Mouse (Mus musculus): ENCODE data around the gene Nipal1.

Gene Nipal1

DNA sequence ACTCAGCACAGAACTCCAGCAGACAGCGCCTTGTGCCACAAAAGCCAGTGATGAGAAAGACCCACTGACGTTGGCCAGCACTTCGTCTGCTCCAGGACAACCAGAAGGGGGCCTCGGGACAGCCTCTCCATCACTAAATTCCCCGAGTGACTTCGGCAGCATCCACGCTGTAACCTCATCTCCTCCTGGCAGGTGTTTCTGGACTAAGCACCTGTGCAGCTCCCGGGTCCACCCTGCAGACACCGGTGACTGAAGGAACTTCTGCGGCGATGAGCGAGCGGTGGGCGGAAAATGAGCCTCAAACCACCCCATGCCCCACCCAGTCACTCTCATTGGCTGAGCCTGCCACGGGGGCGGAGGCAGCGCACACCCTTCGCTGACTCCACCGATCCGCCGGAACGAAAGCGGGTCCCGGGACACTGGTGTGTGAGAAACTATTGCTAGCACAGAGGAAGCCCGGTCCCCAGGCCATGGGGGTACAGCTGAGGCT, at the start of gene Nipal1:
Nipal1 (plus strand) TSS at position 378 of the 490 bp plus-strand sequence.
- DNase-seq = no peak

GRCm38 (mm10) chr5:72601006-72601405, 46.6 kb upstream of the Nipal1 start:
- peak; percentile 12 to 18 for DNase-seq

- DNase-seq = no peak
These were observed 44.5 kb upstream of the Nipal1 start for GRCm38 (mm10) chr5:72603138-72603537.

GRCm38 (mm10) chr5:72617413-72617812, 30.2 kb upstream of the Nipal1 start:
- DNase-seq = no peak

- no peak for DNase-seq
These were observed 26.6 kb upstream of the Nipal1 start for GRCm38 (mm10) chr5:72621022-72621421.

DNA sequence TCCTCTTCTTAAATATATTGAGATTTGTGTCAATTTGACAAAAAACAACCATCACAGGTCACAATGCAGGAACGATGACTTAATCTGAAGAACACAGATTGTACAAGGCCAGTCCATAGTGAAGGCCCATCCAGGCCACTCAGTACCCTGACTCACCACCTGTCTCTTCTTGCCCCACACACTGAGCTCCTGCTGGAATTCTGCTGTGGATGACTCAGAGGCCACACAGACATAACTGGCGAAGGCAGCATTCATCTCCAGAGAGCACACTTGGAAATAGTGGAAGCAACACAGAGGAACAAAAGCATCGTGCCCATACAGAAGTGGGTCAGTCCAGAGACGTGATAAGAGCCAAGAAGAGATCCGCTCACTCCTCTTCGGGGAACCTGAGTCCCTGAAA, 17.6 kb upstream of the Nipal1 start:
- no peak for DNase-seq

GRCm38 (mm10) chr5:72634791-72635271, 12.8 kb upstream of the Nipal1 start:
- DNase-seq = no peak

- DNase-seq = no peak
These were observed 11.5 kb upstream of the Nipal1 start for GRCm38 (mm10) chr5:72636122-72636521.

GRCm38 (mm10) chr5:72636576-72636975, 11.0 kb upstream of the Nipal1 start:
- no peak for DNase-seq

DNA sequence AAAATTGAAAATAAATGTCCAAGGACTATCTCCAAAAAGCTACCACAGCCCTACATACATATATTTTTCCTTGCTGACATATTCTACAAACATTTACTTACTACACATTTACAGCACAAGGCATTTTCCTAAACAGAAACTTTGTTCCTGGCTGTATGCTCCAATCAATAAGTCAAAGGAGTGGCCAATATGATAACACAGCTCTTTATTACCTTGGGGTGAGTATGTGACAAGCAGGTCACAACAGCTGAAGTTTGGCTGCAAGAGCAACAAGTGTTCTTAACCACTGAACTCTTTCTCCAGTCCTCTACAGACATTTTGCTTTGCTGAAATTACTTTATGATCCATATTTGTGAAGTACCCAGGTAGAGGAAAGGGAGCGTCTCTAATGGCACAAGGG, 7.5 kb upstream of the Nipal1 start:
- DNase-seq = no peak

- no peak for DNase-seq
These were observed 3.9 kb upstream of the Nipal1 start for GRCm38 (mm10) chr5:72643655-72644054.

- DNase-seq = no peak
These were observed 3.4 kb upstream of the Nipal1 start, which contains the start of gene Cnga1 for GRCm38 (mm10) chr5:72644175-72644574. TSS of gene Cnga1 (minus strand) at chr5:72644275.

- no peak for DNase-seq
These were observed 1.5 kb upstream of the Nipal1 start for GRCm38 (mm10) chr5:72646131-72646530.

DNA sequence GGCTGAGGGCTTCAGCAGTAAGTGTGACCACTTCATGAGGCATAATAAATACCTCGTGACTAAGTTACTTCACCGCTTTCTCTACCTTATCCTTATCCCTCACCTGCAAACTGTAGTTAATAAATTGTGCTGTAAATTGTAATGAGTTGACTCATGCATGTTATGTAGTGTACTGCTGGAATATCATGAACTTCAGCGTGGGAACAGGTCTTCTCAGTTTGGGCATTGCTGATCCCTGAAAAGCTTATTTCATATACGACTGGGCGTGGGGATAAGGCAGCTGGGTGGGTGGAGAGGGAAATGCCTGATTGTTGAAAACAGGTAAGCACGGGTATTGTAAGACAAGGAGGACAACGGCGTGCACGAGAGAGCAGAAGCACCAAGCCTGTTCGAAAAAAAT, 599 bp upstream of the Nipal1 start:
- DNase-seq = no peak

GRCm38 (mm10) chr5:72647958-72648595, 482 bp downstream of the Nipal1 start:
- DNase-seq = no peak

DNA sequence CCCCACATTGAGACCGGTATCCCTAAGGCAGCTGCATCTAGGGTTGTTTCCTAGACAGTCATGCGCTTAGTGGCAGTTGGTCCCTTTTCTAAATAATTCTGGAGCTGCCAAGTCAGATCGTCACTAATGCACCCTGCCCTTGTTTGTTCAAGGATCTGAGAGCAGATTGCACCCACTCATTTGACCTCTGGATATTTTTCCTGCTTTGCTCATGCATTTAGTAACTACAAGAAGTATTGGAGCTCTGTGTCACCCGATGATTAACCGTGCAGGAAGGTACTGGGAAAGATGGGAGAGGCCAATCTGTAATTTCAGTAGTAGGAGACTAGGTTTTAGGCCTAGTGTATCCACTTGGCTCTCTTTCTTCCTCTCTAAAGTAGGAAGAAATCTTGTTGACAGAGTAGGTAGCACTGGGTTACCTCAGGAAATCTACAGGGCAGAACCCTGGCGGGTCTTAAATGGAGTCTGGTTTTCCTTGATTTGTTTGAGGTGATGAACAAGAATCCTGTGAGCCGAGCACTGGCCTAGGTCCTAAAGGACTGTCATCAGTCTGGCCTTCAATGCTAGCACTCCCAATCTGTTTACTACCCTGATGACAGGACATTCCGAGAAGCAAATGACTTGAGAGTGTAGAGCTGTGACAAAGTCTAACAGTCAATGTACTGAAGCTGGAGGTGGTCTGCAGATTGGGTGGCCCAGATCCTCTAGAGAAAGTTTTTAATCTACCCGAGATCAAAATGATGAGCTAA, 1.6 kb downstream of the Nipal1 start:
- DNase-seq = no peak

DNA sequence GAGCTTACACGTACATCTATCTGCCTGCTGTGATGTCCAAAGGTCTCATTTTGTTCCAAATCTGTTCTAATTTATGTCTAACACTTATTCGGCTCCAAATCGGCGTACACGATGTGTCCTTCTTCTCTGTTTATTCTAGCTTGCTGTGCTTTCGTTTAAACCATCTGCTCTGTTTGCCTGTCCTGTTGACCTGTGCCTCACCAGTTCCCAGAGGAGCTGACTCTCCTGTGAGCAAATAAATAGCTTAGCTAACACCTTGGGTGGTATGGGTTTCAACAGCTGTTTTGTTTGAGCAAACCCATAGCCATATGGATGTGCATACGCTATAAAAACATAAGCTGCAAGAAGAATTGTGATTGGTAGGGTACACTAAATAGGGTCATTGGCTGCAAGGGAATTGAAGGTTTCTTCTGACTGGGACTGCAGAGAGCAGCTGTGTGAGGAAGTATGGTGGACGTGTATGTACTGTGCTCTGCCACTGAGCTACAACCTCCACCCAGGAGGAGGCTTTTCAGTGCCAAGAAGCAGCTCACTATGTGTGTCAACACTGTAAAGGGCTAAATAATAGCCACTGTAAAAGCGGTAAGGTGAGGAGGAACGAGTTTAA, 5.6 kb downstream of the Nipal1 start:
- no peak for DNase-seq

DNA sequence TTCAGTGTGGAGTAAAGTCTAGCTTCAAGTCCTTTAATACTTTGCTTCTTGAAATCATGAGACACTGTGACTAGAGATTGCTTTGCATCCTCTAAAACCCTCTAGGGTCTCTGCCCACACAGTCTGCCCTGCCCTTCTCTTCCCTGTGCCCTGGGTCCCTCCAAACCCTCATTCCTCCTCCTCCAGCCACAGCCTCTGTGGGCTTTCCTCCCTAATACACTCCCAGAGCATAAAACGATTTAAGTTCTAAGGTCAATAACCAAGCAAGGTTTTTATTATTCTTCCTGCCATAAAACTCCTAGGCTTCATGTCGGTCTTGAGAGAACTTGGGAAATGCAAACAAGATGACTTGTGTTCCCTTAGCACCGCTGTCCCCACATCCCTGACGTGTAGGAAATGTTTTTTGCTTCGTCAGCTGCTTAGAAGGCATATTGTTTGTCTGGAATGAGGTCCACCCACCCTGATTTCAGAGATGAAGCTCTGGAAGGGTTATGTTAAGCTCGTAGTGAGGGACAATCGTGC, 8.7 kb downstream of the Nipal1 start:
- no peak for DNase-seq

DNA sequence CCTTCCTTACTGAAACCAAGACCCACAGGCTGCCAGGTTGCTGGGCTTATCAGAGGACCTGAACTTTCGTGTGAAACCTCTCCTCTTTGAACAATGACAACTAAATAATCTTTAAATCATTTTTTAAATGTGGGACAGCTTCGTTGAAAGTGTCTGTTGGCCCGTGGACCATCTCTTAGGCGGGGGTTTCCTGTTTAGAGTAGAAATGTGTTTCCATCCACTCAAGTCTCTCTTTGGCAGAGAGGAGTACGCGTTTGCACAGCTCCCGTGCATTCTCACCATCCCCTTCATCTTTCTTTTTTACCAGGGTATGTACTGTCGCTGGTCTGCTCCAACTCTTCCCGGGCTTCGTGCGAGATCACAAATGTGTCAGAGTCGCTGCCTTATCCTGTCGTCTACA, 10.8 kb downstream of the Nipal1 start:
- DNase-seq = no peak

GRCm38 (mm10) chr5:72661051-72661781, 13.6 kb downstream of the Nipal1 start:
- DNase-seq = no peak

GRCm38 (mm10) chr5:72664126-72664525, 16.5 kb downstream of the Nipal1 start:
- DNase-seq = no peak

- no peak for DNase-seq
These were observed 17.3 kb downstream of the Nipal1 start for GRCm38 (mm10) chr5:72664854-72665253.

- peak; percentile 18 to 55 for DNase-seq
These were observed 17.7 kb downstream of the Nipal1 start for GRCm38 (mm10) chr5:72665281-72665680.

All from cerebellum, adult 18-20 months (tissue).